Mouse (Mus musculus) myocyte (in vitro differentiated cells): ENCODE measurements around the gene Gm4553. TPM values are rescaled to one million over a fixed set of nuclear protein-coding genes. Genes with fewer than 3 reads are reported as not detected.
"Not testable (repeated sequence)": the region's sequence is repeated elsewhere in the genome, so short reads cannot be mapped to it uniquely, and the experiment has no call there.

Experiments
- H3K27me3 ChIP-seq: one replicate; pipeline ENCODE4 v1.6.1; 2011; ENCODE audit not compliant: control insufficient read depth, insufficient read depth, insufficient read length
- H3K36me3 ChIP-seq: one replicate; pipeline ENCODE4 v1.6.1; 2011; ENCODE audit not compliant: control insufficient read depth, insufficient read depth
- H3K4me2 ChIP-seq: one replicate; pipeline ENCODE4 v1.6.1; 2011; ENCODE audit warnings: low read depth, control low read depth
- H3K4me3 ChIP-seq: one replicate; pipeline ENCODE4 v1.5.1; 2011; ENCODE audit warnings: mild to moderate bottlenecking, control low read depth, moderate library complexity
- H3K79me2 ChIP-seq: one replicate; pipeline ENCODE4 v1.6.1; 2011; ENCODE audit not compliant: control insufficient read depth, insufficient read depth
- H3ac ChIP-seq: one replicate; pipeline ENCODE4 v1.6.1; 2011; ENCODE audit not compliant: control insufficient read depth, insufficient read length
- CEBPB ChIP-seq: IDR thresholded peaks from 2 replicates; pipeline ENCODE4 v1.6.1; 2011; ENCODE audit warnings: mild to moderate bottlenecking, moderate library complexity; ENCODE audit not compliant: poor library complexity, insufficient read depth, severe bottlenecking
- E2F4 ChIP-seq: IDR thresholded peaks from one replicate; pipeline ENCODE4 v1.6.1; 2011; ENCODE audit warnings: mild to moderate bottlenecking, control low read depth, moderate library complexity; ENCODE audit not compliant: insufficient read depth
- MAX ChIP-seq: IDR thresholded peaks from one replicate; pipeline ENCODE4 v1.6.1; 2011; ENCODE audit warnings: low read depth, mild to moderate bottlenecking, control low read depth
- MYOD1 ChIP-seq, 3 experiments: IDR thresholded peaks; one replicate each; pipeline ENCODE4 v1.6.1; 2011; ENCODE audit warnings: control low read depth in 2 of 3, low read depth in 2 of 3, mild to moderate bottlenecking in 2 of 3, moderate library complexity in 1 of 3; ENCODE audit not compliant: insufficient read length in 2 of 3, control insufficient read depth in 1 of 3
- MYOG ChIP-seq, 3 experiments: IDR thresholded peaks; one replicate each; pipeline ENCODE4 v1.6.1; 2011; ENCODE audit warnings: control low read depth in 2 of 3, low read depth in 2 of 3, mild to moderate bottlenecking in 2 of 3; ENCODE audit not compliant: insufficient read length in 2 of 3, control insufficient read depth in 1 of 3, insufficient read depth in 1 of 3
- POLR2A ChIP-seq: IDR thresholded peaks from one replicate; pipeline ENCODE4 v1.6.1; 2011; ENCODE audit warnings: low read depth, mild to moderate bottlenecking, control low read depth, moderate library complexity; ENCODE audit not compliant: insufficient read length
- POLR2AphosphoS2 ChIP-seq: IDR thresholded peaks from one replicate; pipeline ENCODE4 v1.6.1; 2011; ENCODE audit warnings: low read depth, control low read depth; ENCODE audit not compliant: insufficient read length
- REST ChIP-seq: IDR thresholded peaks from one replicate; pipeline ENCODE4 v1.6.1; 2011; ENCODE audit warnings: mild to moderate bottlenecking, control low read depth, moderate library complexity; ENCODE audit not compliant: insufficient read depth, insufficient read length
- SRF ChIP-seq: IDR thresholded peaks from one replicate; pipeline ENCODE4 v1.6.1; 2011; ENCODE audit warnings: low read depth; ENCODE audit not compliant: control insufficient read depth, insufficient read length
- TCF12 ChIP-seq: IDR thresholded peaks from one replicate; pipeline ENCODE4 v1.6.1; 2011; ENCODE audit warnings: mild to moderate bottlenecking, control low read depth; ENCODE audit not compliant: poor library complexity, insufficient read depth, severe bottlenecking
- TCF3 ChIP-seq: IDR thresholded peaks from one replicate; pipeline ENCODE4 v1.6.1; 2011; ENCODE audit warnings: low read depth, control low read depth; ENCODE audit not compliant: insufficient read length
- USF1 ChIP-seq: IDR thresholded peaks from one replicate; pipeline ENCODE4 v1.6.1; 2011; ENCODE audit warnings: low read depth, mild to moderate bottlenecking, control low read depth, moderate library complexity
- polyA plus RNA-seq: library from polyadenylated mRNA; unstranded; fragments of >200 nt; fragmentation: generic; extraction: Trizol; gene quantifications from one replicate; pipeline ENCODE4 v1.2.1, GENCODE M21; 2012; ENCODE audit warnings: missing spikeins

Gene Gm4553
- polyA plus RNA-seq, 1 experiment: not detected

DNA sequence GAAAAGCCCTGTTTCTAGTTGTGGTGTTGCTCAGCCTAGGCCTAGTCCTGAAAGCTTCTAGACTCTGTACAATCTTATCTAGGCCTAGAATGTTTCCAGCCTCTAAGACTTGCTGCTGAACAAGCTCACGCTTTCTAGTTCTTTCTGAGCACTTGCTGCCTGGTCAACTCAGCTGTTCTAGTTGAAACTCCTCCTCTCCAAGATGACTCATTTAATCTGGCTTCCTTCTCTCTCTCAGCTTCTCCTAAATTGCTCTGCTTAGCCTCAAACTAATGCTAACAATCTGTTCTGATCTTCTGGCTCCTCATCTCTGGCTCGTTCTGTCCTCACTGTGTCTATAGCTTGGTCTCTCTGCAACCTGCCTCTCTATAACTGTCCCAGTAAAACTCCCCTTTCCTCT lies 33.2 kb upstream of the Gm4553 start:
- Histone ChIP-seq H3K79me2 (no peaks in the 10 kb centered on the region), H3K27me3 (peaks cover 4% of the 10 kb centered on the region), H3K4me3 (no peak overlapping the region), H3K4me2 (no peak overlapping the region), H3ac (no peak overlapping the region), H3K36me3 (no peaks in the 10 kb centered on the region)
- no peak for TF ChIP-seq TCF3

DNA sequence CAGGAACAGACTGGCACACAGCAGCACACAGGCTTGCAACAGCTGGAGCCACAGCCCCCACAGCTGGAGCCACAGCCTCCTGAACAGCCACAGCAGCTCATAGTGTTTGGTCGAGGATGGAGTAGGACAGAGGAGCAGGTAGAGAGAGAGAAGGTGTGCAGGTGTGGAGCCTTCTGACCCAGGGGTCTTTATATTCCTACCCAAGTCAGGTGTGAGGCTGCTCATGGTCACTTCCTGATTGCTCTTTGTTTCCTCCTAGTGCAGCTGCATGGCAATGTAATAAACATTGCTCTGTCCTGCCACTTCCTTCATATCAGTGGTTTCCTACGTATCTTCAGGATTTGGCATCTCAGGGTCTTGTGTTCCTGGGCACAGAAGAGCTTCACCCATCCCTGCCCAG lies 24.8 kb upstream of the Gm4553 start, which contains the start of gene Gm10153:
TSS of gene Gm10153 (minus strand) at position 101 of the 400 bp plus-strand sequence.
- no peak within 1 kb of the TSS for H3ac ChIP-seq
- H3K79me2 ChIP-seq: no peaks in the 10 kb centered on the region
- no peak within 1 kb of the TSS for H3K4me2 ChIP-seq
- no peaks in the 10 kb centered on the region for H3K36me3 ChIP-seq
- no peak within 1 kb of the TSS for H3K4me3 ChIP-seq
- peaks cover 10% of the 10 kb centered on the region for H3K27me3 ChIP-seq
- TF ChIP-seq TCF3 (no peak), CEBPB (no peak), MYOD1 (IDR thresholded peaks at IDR 0.05; ENCODE audit: control insufficient read depth in 1 of 3, insufficient read length in 2 of 3, low read depth in 2 of 3) (no peak), POLR2AphosphoS2 (no peak), E2F4 (no peak), USF1 (no peak), MAX (no peak), TCF12 (no peak), MYOG (IDR thresholded peaks at IDR 0.05; ENCODE audit: control insufficient read depth in 1 of 3, insufficient read depth in 1 of 3, insufficient read length in 2 of 3, low read depth in 2 of 3) (no peak), SRF (no peak), POLR2A (no peak), REST (no peak)

DNA sequence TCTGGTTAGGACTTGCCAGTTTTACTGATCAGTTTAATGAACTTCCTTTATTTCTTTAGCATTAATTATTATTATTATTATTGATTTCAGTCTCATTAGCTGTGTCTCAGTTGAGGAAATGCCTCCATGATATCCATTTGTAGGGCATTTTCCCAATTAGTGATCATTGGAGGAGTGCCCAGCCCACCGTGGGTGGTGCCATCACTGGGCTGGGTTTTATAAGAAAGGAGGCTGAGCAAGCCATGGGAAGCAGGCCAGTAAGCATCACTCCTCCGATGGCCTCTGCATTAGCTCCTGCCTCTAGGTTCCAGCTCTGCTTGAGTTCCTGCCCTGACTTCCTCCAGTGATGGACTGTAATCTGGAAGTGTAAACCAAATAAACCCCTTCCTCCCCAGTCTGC lies 22.6 kb upstream of the Gm4553 start:
- no peak overlapping the region for H3K4me3 ChIP-seq
- H3ac ChIP-seq: no peak overlapping the region
- no peak overlapping the region for H3K4me2 ChIP-seq
- TF ChIP-seq TCF3 (no peak), REST (no peak), E2F4 (no peak), POLR2A (no peak), MYOG (IDR thresholded peaks at IDR 0.05; ENCODE audit: control insufficient read depth in 1 of 3, insufficient read depth in 1 of 3, insufficient read length in 2 of 3, low read depth in 2 of 3) (no peak), TCF12 (no peak), USF1 (no peak), SRF (no peak), MAX (no peak), POLR2AphosphoS2 (no peak), MYOD1 (IDR thresholded peaks at IDR 0.05; ENCODE audit: control insufficient read depth in 1 of 3, insufficient read length in 2 of 3, low read depth in 2 of 3) (no peak), CEBPB (no peak)
- no peaks in the 10 kb centered on the region for H3K79me2 ChIP-seq
- no peaks in the 10 kb centered on the region for H3K36me3 ChIP-seq
- peaks cover 10% of the 10 kb centered on the region for H3K27me3 ChIP-seq

DNA sequence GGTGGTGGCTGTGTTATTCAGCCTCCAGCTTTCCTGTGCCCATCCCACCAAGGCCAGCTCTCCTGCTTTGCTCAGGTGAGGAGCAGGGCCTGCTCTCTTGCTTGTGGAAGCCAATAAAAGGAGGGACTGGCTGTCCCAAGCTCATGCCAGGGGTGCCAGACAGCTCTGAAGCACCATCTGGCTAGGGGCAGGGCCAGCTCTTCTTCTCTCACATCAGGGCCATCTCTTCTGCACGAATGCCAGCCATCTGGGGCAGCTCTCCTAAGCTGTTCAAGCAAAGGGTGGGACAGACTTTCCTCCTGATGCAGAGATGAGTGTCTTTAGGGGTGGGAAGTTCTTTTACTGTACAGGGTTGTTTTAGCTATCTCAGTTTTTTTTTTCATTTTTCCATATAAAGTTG lies 15.5 kb upstream of the Gm4553 start:
- no peak for TF ChIP-seq USF1
- no peak for TF ChIP-seq CEBPB
- TF ChIP-seq TCF3: no peak
- no peak for TF ChIP-seq E2F4
- TF ChIP-seq MYOG (IDR thresholded peaks at IDR 0.05; ENCODE audit: control insufficient read depth in 1 of 3, insufficient read depth in 1 of 3, insufficient read length in 2 of 3, low read depth in 2 of 3): no peak
- no peak for TF ChIP-seq REST
- no peak for TF ChIP-seq MAX
- TF ChIP-seq MYOD1 (IDR thresholded peaks at IDR 0.05; ENCODE audit: control insufficient read depth in 1 of 3, insufficient read length in 2 of 3, low read depth in 2 of 3): no peak
- no peak for TF ChIP-seq POLR2A
- H3ac ChIP-seq: no peak overlapping the region
- no peaks in the 10 kb centered on the region for H3K27me3 ChIP-seq
- no peaks in the 10 kb centered on the region for H3K36me3 ChIP-seq
- H3K79me2 ChIP-seq: no peaks in the 10 kb centered on the region
- no peak overlapping the region for H3K4me3 ChIP-seq
- no peak overlapping the region for H3K4me2 ChIP-seq

DNA sequence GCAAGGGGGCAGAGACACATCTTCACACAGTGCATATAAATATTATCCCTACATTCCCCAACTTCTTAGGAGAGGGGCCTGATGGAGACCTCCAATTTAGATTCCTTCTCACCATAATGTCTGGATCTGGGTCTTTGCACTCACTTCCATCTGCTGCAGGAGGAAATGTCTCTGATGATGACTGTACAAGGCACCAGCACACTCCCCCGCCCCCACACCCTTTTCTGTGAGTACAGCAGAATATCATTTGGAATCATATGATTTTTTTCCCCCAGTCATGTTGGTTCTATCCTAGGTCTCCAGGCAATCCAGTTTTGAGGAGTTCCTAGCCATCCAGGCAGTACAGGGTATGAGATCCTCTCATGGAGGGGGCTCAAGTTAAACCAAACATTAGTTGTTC lies 13.1 kb upstream of the Gm4553 start:
- no peaks in the 10 kb centered on the region for H3K27me3 ChIP-seq
- no peak overlapping the region for H3K4me3 ChIP-seq
- TF ChIP-seq MYOD1 (IDR thresholded peaks at IDR 0.05; ENCODE audit: control insufficient read depth in 1 of 3, insufficient read length in 2 of 3, low read depth in 2 of 3) (no peak), SRF (no peak), CEBPB (no peak), POLR2AphosphoS2 (no peak), TCF3 (no peak), POLR2A (no peak), TCF12 (no peak), REST (no peak)
- no peak overlapping the region for H3K4me2 ChIP-seq
- H3K79me2 ChIP-seq: no peaks in the 10 kb centered on the region
- H3K36me3 ChIP-seq: no peaks in the 10 kb centered on the region
- no peak overlapping the region for H3ac ChIP-seq

DNA sequence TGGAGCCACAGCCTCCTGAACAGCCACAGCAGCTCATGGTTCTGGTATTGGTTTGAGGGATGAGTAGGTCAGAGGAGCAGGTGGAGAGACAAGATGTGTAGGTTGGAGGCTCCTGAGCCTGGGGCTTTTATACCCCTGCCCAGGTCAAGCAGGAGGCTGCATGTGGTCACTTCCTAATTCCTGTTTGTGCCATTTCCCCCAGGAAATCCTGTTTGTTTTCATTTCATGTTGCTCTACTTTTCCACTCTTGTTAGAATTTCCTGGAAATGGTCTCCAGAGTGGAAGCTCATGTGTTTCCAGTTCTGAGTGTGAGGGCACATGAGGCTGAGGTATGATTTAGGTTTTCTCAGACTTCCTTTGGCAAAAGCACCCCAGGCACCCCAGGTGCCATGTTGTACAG lies 10.4 kb upstream of the Gm4553 start, which contains the start of gene Krtap5-2:
TSS of gene Krtap5-2 (minus strand) at position 101 of the 400 bp plus-strand sequence.
- not testable (repeated sequence) for H3K79me2 ChIP-seq, H3ac ChIP-seq

More for the DNA sequence above, 10.4 kb upstream of the Gm4553 start, which contains the start of gene Krtap5-2:
- H3K36me3 ChIP-seq, H3K4me3 ChIP-seq, H3K4me2 ChIP-seq, H3K27me3 ChIP-seq: not testable (repeated sequence)
